Mouse (Mus musculus) kidney, postnatal 4 days (tissue): ENCODE data around the gene Zswim7.
A peak's percentile ranks its signal among the peaks of the same experiment; 100 is the strongest.
"Not testable (repeated sequence)": the region's sequence is repeated elsewhere in the genome, so short reads cannot be mapped to it uniquely, and the experiment has no call there.

Experiments
- DNase-seq, 2 experiments: peaks; one replicate each; pipeline ENCODE4 v3.0.0; 2021; ENCODE audit warnings: mixed read lengths in 2 of 2

Zswim7 gene

GRCm38 (mm10) chr11:62280675-62281600, at the start of gene Zswim7, which contains the start of gene Ttc19:
TSS of gene Zswim7 (minus strand) at chr11:62281375.
TSS of gene Ttc19 (plus strand) at chr11:62281473.
- DNase-seq, result peak; percentile 95 to 97

GRCm38 (mm10) chr11:62323659-62324058, 42.5 kb upstream of the Zswim7 start:
- no peak for DNase-seq

- DNase-seq, result no peak
These were observed 38.9 kb upstream of the Zswim7 start for GRCm38 (mm10) chr11:62320097-62320496.

- no peak for DNase-seq
These were observed 36.6 kb upstream of the Zswim7 start for GRCm38 (mm10) chr11:62317746-62318145.

GRCm38 (mm10) chr11:62314984-62315383, 33.8 kb upstream of the Zswim7 start:
- DNase-seq, result no peak

GRCm38 (mm10) chr11:62309296-62309695, 28.1 kb upstream of the Zswim7 start:
- DNase-seq, result no peak

GRCm38 (mm10) chr11:62305866-62306265, 24.7 kb upstream of the Zswim7 start:
- no peak for DNase-seq

GRCm38 (mm10) chr11:62298883-62299282, 17.7 kb upstream of the Zswim7 start:
- no peak for DNase-seq

- DNase-seq, result no peak
These were observed 12.9 kb upstream of the Zswim7 start for GRCm38 (mm10) chr11:62294121-62294520.

- DNase-seq, result no peak
These were observed 6.5 kb upstream of the Zswim7 start for GRCm38 (mm10) chr11:62287700-62288099.

- DNase-seq, result no peak
These were observed 3.8 kb upstream of the Zswim7 start for GRCm38 (mm10) chr11:62285020-62285419.

GRCm38 (mm10) chr11:62284020-62284419, 2.8 kb upstream of the Zswim7 start:
- not testable (repeated sequence) for DNase-seq

GRCm38 (mm10) chr11:62281601-62281997, 424 bp upstream of the Zswim7 start:
- peak; percentile 71 to 86 for DNase-seq

GRCm38 (mm10) chr11:62278027-62278426, 3.1 kb downstream of the Zswim7 start:
- peak; percentile 89 to 90 for DNase-seq

GRCm38 (mm10) chr11:62277086-62277485, 4.1 kb downstream of the Zswim7 start:
- DNase-seq, result no peak

- DNase-seq, result no peak
These were observed 10.3 kb downstream of the Zswim7 start for GRCm38 (mm10) chr11:62270851-62271250.

- no peak for DNase-seq
These were observed 12.1 kb downstream of the Zswim7 start for GRCm38 (mm10) chr11:62269097-62269496.

- no peak for DNase-seq
These were observed 12.8 kb downstream of the Zswim7 start for GRCm38 (mm10) chr11:62268381-62268780.

GRCm38 (mm10) chr11:62266466-62267214, 14.5 kb downstream of the Zswim7 start:
- no peak for DNase-seq

GRCm38 (mm10) chr11:62265642-62266041, 15.5 kb downstream of the Zswim7 start:
- DNase-seq, result no peak

GRCm38 (mm10) chr11:62264018-62264417, 17.2 kb downstream of the Zswim7 start:
- DNase-seq, result no peak

GRCm38 (mm10) chr11:62263599-62263998, 17.6 kb downstream of the Zswim7 start:
- no peak for DNase-seq

- DNase-seq, result no peak
These were observed 22.0 kb downstream of the Zswim7 start for GRCm38 (mm10) chr11:62259214-62259613.

GRCm38 (mm10) chr11:62253380-62253779, 27.8 kb downstream of the Zswim7 start:
- no peak for DNase-seq
